Mouse (Mus musculus) erythroblast, embryonic 14.5 days (primary cell): ENCODE data around the gene Drap1. TPM values are rescaled to one million over a fixed set of nuclear protein-coding genes. Genes with fewer than 3 reads are reported as not detected.

Experiments used
- H3K27me3 ChIP-seq: 2 replicates; pipeline ENCODE4 v1.6.1; 2012; ENCODE audit warnings: inconsistent platforms; ENCODE audit not compliant: control insufficient read depth
- H3K36me3 ChIP-seq: 2 replicates; pipeline ENCODE4 v1.6.1; 2012; ENCODE audit warnings: mild to moderate bottlenecking, inconsistent platforms; ENCODE audit not compliant: control insufficient read depth
- H3K4me1 ChIP-seq: 2 replicates; pipeline ENCODE4 v1.6.1; 2012; ENCODE audit warnings: inconsistent platforms; ENCODE audit not compliant: control insufficient read depth
- H3K4me3 ChIP-seq: replicated peaks from 2 replicates; pipeline ENCODE3; 2012; ENCODE audit warnings: moderate library complexity, mild to moderate bottlenecking, inconsistent platforms
- H3K9me3 ChIP-seq: 2 replicates; pipeline ENCODE4 v1.6.1; 2012; ENCODE audit warnings: low read length, inconsistent platforms, mixed read lengths; ENCODE audit not compliant: control insufficient read depth
- GATA1 ChIP-seq: IDR thresholded peaks from 2 replicates; pipeline ENCODE4 v1.6.1; 2012; ENCODE audit warnings: low read length, inconsistent platforms, mixed read lengths
- TAL1 ChIP-seq: IDR thresholded peaks from 3 replicates; pipeline ENCODE4 v1.6.1; 2012; ENCODE audit warnings: low read length, inconsistent platforms, mixed read lengths
- polyA plus RNA-seq: library from polyadenylated mRNA; stranded (reverse); fragments of >175 nt; gene quantifications from 2 replicates; pipeline ENCODE4 v1.2.3, GENCODE M21; 2012

Drap1 gene
- polyA plus RNA-seq, 1 experiment, result 25.1 TPM

DNA sequence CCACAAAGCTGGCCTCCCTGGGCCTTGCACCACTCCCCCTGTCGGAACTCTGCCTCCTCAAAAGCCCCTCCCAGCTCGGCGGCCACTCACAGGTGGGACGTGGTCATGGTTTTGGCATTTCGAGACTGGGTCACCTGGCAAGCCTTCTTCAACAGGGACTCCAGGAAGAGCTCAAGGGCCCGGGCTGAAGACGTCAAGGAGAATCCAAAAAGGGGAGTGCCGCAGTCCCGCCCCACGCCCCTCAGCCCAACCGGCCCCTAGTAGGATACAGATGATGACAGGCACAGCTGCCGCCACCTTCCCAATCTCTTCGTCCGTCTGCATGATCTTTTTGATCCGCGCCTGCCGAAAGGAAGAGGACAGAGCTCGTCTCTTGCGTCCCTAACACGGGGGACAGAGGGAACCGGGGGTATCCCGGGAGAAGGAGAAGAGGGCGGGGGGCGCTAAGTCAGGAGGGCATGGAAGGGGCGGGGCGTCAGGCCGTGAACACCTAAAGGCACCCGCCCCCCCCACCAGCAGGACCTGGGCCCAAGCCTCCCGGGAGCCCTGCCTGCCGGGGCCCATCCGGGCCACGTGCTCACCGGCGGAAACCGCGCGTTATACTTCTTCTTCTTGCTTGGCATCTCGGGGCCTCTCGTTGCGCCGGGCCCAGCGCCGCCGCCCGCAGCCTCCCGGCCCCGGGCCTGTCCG, 542 bp downstream of the Drap1 start:
- no peak for TF ChIP-seq GATA1
- TF ChIP-seq TAL1, result no peak
- Histone ChIP-seq H3K4me3 (peak overlapping the region; percentile 89), H3K4me1 (peaks cover 44% of the 10 kb centered on the region), H3K36me3 (peaks cover 48% of the 10 kb centered on the region), H3K27me3 (no peaks in the 10 kb centered on the region), H3K9me3 (no peaks in the 10 kb centered on the region)

DNA sequence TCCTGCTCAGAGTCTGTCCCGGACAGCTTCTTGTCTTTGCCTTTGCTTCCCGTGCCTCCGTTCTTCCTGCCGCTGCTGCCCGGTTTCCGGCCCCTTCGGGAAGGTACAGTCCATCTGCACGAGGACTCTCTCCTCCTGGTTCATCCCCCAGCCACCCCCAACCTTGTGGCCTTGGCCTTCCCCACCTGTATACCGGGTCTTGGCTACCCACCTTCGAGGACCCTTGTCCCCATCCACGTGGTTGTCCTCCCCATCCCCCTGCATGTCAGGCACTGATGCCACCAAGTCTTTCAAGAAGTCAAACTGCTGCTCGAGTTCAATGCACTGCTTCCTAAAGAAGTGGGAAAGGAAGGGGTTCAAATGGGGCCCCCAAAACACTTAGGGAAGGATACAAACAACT, 1.2 kb downstream of the Drap1 start:
- Histone ChIP-seq H3K27me3 (no peaks in the 10 kb centered on the region), H3K36me3 (peaks cover 48% of the 10 kb centered on the region), H3K4me1 (peaks cover 44% of the 10 kb centered on the region), H3K4me3 (peak overlapping the region; percentile 89), H3K9me3 (no peaks in the 10 kb centered on the region)
- TF ChIP-seq TAL1 (no peak), GATA1 (no peak)

DNA sequence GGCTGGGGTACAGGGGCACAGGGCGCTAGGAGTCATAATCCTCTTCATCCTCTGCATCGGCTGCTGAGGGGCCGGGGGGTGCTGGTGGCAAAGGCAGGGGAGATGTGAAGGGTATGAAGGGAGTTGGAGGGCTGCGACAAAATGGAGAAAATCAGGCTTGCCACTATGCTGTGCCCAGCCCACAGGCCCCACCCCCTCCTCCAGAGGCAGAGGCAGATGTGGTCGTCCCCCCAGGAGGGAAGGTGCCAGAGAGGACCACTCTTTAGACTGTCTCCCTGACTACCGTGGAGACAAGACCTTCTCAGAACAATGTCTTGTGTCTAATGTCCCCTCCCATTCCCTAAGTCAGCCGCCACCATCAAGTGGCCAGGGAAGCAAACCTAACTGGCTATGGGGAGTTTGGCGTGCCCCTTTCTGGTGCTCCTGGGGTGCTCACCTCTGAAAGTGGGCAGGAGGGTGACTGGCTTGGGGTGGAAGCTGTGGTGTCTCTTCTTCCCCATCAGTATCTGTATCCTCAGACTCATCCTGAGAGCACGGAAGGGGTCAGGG, 1.8 kb downstream of the Drap1 start:
- Histone ChIP-seq H3K27me3 (no peaks in the 10 kb centered on the region), H3K4me3 (no peak overlapping the region), H3K4me1 (peaks cover 44% of the 10 kb centered on the region), H3K9me3 (no peaks in the 10 kb centered on the region), H3K36me3 (peaks cover 47% of the 10 kb centered on the region)
- no peak for TF ChIP-seq TAL1
- TF ChIP-seq GATA1, result no peak

DNA sequence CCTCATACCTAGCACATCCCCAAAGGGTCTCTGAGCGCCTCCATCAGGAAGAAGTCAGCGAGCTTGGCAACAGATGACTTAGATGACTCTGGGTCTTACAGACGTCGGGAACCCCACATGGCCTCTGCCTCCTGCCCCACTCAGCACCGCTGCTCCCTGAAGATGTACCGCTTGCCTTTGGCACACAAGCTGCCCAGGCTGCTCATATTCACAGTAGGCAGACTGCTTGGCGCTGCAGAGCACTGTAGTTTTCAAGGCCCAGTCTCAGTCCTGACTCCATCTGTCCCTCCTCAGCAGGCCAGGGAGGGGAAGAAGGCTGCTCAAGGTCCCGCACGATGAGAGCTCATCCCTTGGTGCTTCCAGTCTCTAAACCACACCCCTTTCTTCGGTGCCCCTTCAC, 2.5 kb downstream of the Drap1 start:
- Histone ChIP-seq H3K36me3 (peaks cover 46% of the 10 kb centered on the region), H3K4me1 (peaks cover 44% of the 10 kb centered on the region), H3K4me3 (no peak overlapping the region), H3K9me3 (no peaks in the 10 kb centered on the region), H3K27me3 (no peaks in the 10 kb centered on the region)
- TF ChIP-seq GATA1 (no peak), TAL1 (no peak)

DNA sequence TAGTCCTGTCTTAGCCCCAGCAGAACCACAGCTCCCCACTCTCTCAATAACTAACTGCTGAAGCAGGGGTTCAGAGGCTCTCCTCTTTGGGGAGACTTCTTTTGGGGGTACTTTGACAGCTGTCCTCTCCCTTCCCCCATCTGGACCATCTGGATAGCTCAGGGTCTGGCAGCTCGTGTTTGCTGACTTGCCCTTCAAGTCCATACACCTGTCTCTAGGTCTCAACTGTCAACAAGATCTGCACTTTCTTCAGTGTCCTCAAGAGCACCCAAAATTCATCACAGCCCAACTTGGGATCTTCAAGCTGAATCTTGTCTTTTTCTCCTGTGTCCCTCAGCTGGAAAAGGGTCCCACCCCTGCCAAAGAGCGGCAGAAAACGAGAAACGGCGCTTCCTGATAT, 3.0 kb downstream of the Drap1 start:
- Histone ChIP-seq H3K36me3 (peaks cover 41% of the 10 kb centered on the region), H3K9me3 (no peaks in the 10 kb centered on the region), H3K4me1 (peaks cover 41% of the 10 kb centered on the region), H3K27me3 (no peaks in the 10 kb centered on the region), H3K4me3 (no peak overlapping the region)
- TF ChIP-seq GATA1 (no peak), TAL1 (no peak)

DNA sequence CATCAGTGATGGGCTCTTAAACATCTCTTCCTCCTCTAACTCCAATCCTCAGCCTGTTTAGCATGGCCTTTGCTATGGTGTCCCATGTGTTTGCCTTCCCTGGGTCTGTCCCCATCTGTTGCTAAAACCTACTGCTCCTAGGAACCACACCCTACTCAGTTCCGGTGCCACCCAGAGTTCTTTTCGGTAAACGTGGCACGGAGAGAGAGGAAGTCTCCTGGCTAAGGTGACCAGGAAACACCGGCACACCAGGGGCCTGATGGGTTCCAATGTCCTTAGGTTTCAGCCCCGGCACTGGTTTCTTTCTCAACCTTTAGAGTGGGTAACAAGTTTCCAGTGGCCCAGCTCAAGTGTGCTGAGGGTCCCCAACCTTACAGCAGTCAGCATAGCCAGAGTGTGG, 4.2 kb downstream of the Drap1 start:
- Histone ChIP-seq H3K36me3 (peaks cover 31% of the 10 kb centered on the region), H3K27me3 (no peaks in the 10 kb centered on the region), H3K4me1 (peaks cover 29% of the 10 kb centered on the region), H3K9me3 (no peaks in the 10 kb centered on the region), H3K4me3 (no peak overlapping the region)
- no peak for TF ChIP-seq GATA1
- TF ChIP-seq TAL1, result no peak

DNA sequence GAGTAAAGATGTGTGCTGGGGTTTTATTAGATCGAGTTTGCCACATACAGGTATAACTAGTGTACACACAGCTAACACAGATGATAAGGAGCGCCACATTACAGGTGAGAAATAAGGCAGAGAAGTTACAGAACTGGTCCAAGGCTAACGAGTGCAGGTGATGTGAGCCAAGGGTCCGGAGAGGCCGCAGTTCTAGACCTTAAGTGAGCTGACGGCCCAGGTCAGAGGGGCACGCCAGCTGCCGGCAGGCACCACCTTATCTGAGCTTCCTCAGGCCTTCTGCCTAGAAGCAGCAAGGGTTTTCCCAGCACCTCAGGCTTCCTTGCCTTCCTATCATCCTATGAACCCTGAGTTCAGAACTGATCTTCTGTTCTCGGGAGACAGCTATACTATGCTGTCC, 5.1 kb downstream of the Drap1 start:
- Histone ChIP-seq H3K9me3 (no peaks in the 10 kb centered on the region), H3K4me3 (no peak overlapping the region), H3K4me1 (peaks cover 25% of the 10 kb centered on the region), H3K36me3 (peaks cover 31% of the 10 kb centered on the region), H3K27me3 (no peaks in the 10 kb centered on the region)
- TF ChIP-seq TAL1 (no peak), GATA1 (no peak)

DNA sequence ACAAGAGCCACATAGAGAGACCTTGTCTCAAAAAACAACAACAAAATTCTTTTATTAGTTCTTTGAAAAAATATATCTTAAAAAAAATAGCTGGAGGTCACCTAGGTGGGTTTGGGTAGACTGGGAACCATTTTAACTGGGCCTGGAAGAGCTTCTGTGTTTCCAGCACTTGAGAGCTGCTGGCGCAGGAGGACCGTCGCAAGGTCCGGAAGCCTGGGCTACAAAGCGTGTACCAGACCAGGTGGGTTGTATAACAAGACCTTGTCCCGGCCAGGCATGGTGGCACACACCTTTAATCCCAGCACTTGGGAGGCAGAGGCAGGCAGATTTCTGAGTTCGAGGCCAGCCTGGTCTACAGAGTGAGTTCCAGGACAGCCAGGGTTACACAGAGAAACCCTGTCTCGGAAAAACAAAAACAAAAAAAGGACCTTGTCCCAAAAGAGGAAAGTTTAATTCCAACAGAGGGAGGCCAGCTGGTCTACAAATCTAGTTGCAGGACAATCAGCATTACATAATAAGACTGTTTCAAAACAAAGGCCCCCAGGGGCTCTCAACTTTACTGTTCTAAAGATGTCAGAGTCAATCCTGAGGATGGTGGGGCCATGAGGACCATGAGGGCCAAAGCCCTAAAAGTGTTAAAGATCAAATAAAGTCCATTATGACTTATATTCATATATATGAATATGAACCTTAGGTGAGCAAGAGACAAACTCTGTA, 5.9 kb downstream of the Drap1 start:
- Histone ChIP-seq H3K9me3 (no peaks in the 10 kb centered on the region), H3K4me1 (peaks cover 24% of the 10 kb centered on the region), H3K4me3 (no peak overlapping the region), H3K36me3 (peaks cover 31% of the 10 kb centered on the region), H3K27me3 (no peaks in the 10 kb centered on the region)
- no peak for TF ChIP-seq GATA1
- no peak for TF ChIP-seq TAL1

DNA sequence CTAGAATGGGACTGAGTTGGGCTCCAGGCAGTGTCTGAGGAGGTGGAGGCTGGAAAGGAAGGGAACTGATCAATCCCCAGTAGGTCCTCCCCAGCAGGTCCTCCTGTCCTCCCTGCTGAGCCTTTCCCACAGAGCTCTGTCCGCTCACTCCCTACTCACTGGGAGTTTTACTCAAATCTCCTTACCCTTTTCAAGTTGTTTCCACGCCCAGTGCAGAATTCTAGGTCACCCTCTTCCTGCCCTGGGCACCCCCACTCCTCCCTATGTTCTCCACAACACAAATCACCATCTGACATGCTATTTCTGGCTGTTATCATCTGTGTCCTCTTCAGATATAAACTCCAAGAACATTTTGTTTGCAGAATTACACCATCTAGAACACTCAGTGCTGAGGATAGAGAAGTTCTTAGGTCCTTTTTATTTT, 10.2 kb downstream of the Drap1 start:
- no peak overlapping the region for H3K4me3 ChIP-seq
- TF ChIP-seq TAL1, result no peak
- no peak for TF ChIP-seq GATA1
- H3K27me3 ChIP-seq, result no peaks in the 10 kb centered on the region
- no peaks in the 10 kb centered on the region for H3K9me3 ChIP-seq
- H3K4me1 ChIP-seq, result peaks cover 5% of the 10 kb centered on the region; the same call in 1 of the 2 replicates
- H3K36me3 ChIP-seq, result peaks cover under 1% of the 10 kb centered on the region
